Mouse (Mus musculus): ENCODE data around the gene Rbms2. TPM values are rescaled to one million over a fixed set of nuclear protein-coding genes. Genes with fewer than 3 reads are reported as not detected.
"Not testable (repeated sequence)": the region's sequence is repeated elsewhere in the genome, so short reads cannot be mapped to it uniquely, and the experiment has no call there.

The Rbms2 gene
- polyA plus RNA-seq, 1 experiment from 2014 or later = 37.3 TPM

DNA sequence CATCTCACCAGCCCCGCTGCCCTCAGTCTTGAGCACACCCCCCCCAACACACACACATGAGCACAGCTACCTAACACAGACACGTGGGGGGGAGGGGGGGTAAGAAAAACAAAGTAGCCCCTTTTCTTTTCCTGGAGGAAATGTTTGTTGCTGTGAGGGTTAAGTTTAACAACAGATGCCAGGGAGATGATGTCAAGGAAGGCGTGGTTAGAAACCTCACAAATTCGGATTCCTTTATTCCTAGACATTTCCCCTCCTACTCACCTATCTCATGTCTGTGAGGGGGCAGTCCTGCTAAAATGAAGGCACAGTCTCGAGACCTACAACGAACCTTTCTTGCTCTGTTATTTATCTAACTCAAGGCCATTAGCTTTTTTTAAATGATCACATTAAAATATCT is 13.0 kb downstream of the Rbms2 start:
- H3K27me3 ChIP-seq (replicated peaks) = no peaks in the 10 kb centered on the region
- no peak overlapping the region for H3K4me3 ChIP-seq
- H3K4me1 ChIP-seq = peaks cover 18% of the 10 kb centered on the region
- no peak overlapping the region for H3K4me2 ChIP-seq
- peak overlapping the region; percentile 3; the same call in 1 of the 2 replicates for H3K9ac ChIP-seq
- peaks cover 29% of the 10 kb centered on the region for H3K36me3 ChIP-seq
- H3K9me3 ChIP-seq = no peaks in the 10 kb centered on the region
- 30% methylated on average over 6 of the region's 6 CpGs for WGBS
- peak overlapping the region; percentile 63 for H3K27ac ChIP-seq (replicated peaks)
- no peak for ATAC-seq (ENCODE audit: extremely low read depth, insufficient number of reproducible peaks, low FRiP score, low TSS enrichment)

DNA sequence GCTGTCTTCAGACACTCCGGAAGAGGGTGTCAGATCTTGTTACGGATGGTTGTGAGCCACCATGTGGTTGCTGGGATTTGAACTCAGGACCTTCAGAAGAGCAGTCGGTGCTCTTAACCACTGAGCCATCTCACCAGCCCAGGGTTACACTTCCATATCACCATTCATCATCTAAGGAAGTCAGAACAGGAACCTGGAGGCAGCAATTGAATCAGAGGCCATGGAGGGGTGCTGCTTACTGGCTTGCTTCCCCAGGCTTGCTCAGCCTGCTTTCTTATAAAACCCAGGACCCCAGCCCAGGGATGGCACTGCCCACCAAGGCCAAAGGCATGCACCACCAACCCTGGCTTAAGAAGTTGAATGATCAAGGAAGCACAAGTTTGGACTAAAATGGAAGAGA is 14.4 kb downstream of the Rbms2 start:
- ATAC-seq (ENCODE audit: extremely low read depth, insufficient number of reproducible peaks, low FRiP score, low TSS enrichment); H3K4me2 ChIP-seq; H3K4me3 ChIP-seq; H3K9ac ChIP-seq; H3K27me3 ChIP-seq (replicated peaks); H3K27ac ChIP-seq (replicated peaks); H3K9me3 ChIP-seq: not testable (repeated sequence)
- peaks cover 18% of the 10 kb centered on the region for H3K4me1 ChIP-seq
- H3K36me3 ChIP-seq = peaks cover 26% of the 10 kb centered on the region
- WGBS = 94% methylated on average over 3 of the region's 3 CpGs

DNA sequence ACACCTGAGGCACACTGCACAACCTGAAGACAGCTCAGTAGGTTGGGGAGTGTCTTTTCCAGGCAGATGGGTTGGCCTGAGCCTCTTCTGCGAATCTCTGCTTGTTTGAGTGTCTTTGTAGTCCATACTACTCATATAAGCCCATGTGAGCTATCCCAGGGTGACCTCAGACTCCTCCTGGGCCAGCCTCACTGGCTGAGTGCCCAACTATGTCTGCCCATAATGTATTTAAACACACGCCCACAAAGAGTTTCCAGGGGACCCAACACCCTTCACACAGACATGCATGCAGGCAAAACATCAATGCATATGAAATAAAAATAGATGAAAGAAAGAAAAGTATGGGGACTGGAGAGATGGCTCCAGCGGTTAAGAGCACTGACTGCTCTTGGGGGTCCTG is 26.1 kb downstream of the Rbms2 start:
- ATAC-seq (ENCODE audit: extremely low read depth, insufficient number of reproducible peaks, low FRiP score, low TSS enrichment) = no peak
- peak overlapping the region; percentile 43; the same call in 1 of the 2 replicates for H3K27ac ChIP-seq (replicated peaks)
- 60% methylated on average over 3 of the region's 3 CpGs for WGBS

DNA sequence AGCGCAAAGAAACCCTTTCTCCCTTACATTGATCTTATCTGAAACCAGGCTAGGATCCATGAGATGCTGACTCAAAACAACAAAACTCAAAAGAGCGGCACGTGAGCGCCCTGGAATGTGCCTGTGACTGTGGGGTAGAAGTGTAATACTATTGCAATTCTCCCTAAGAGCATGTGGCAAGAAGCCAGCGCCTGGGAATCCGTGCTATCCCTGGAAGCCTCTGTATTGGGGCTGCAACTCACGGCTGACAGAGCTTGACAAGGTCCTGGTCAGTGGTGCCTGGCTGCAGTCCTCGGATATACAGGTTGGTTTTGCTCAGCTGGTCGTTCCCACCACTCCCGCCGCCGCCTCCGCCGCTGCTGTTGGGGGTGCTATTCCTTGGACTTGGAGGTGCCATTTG is 29.2 kb downstream of the Rbms2 start:
- peak overlapping the region; percentile 19; the same call in 1 of the 2 replicates for H3K4me3 ChIP-seq
- ATAC-seq (ENCODE audit: extremely low read depth, insufficient number of reproducible peaks, low FRiP score, low TSS enrichment) = peak; percentile 16
- 45% methylated on average over 14 of the region's 14 CpGs for WGBS
- H3K4me2 ChIP-seq = peak overlapping the region; percentile 56
- H3K36me3 ChIP-seq = peaks cover 28% of the 10 kb centered on the region
- no peaks in the 10 kb centered on the region for H3K27me3 ChIP-seq (replicated peaks)
- H3K27ac ChIP-seq (replicated peaks) = peak overlapping the region; percentile 90
- peaks cover 47% of the 10 kb centered on the region for H3K4me1 ChIP-seq
- H3K9me3 ChIP-seq = no peaks in the 10 kb centered on the region
- H3K9ac ChIP-seq = peak overlapping the region; percentile 44; the same call in 1 of the 2 replicates

More for the DNA sequence above, 26.1 kb downstream of the Rbms2 start:
- Histone ChIP-seq H3K9ac (peak overlapping the region; percentile 13; the same call in 1 of the 2 replicates), H3K9me3 (no peaks in the 10 kb centered on the region), H3K4me3 (no peak overlapping the region), H3K36me3 (peaks cover 12% of the 10 kb centered on the region; the same call in 1 of the 2 replicates), H3K4me1 (peaks cover 48% of the 10 kb centered on the region), H3K27me3 (replicated peaks) (no peaks in the 10 kb centered on the region), H3K4me2 (no peak overlapping the region)

DNA sequence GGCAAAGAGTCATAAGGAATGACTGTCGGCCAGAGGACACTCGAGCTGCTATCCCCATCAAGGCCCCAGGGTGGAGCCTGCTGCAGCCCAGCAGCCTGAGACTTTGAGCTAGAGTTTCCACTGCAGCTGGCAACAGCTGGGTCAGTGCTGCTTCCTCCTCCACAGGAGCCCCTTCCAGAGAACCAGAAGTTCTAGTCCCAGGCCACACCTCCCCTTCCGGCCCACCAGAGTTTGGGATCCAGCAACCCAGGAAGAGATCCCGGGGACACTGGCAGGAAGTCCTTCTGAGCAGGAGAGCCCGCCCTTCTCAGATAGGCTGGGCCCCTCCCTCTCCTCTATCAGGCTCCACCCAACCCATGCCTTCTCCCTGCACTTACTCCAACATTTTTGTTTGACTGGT is 30.5 kb downstream of the Rbms2 start:
- Histone ChIP-seq H3K4me2 (peak overlapping the region; percentile 57), H3K4me1 (peaks cover 46% of the 10 kb centered on the region), H3K9me3 (no peaks in the 10 kb centered on the region), H3K36me3 (peaks cover 41% of the 10 kb centered on the region), H3K27ac (replicated peaks) (peak overlapping the region; percentile 90), H3K9ac (peak overlapping the region; percentile 74), H3K27me3 (replicated peaks) (no peaks in the 10 kb centered on the region), H3K4me3 (peak overlapping the region; percentile 33)
- 3% methylated on average over 5 of the region's 5 CpGs for WGBS
- peak; percentile 72 for ATAC-seq (ENCODE audit: extremely low read depth, insufficient number of reproducible peaks, low FRiP score, low TSS enrichment)

DNA sequence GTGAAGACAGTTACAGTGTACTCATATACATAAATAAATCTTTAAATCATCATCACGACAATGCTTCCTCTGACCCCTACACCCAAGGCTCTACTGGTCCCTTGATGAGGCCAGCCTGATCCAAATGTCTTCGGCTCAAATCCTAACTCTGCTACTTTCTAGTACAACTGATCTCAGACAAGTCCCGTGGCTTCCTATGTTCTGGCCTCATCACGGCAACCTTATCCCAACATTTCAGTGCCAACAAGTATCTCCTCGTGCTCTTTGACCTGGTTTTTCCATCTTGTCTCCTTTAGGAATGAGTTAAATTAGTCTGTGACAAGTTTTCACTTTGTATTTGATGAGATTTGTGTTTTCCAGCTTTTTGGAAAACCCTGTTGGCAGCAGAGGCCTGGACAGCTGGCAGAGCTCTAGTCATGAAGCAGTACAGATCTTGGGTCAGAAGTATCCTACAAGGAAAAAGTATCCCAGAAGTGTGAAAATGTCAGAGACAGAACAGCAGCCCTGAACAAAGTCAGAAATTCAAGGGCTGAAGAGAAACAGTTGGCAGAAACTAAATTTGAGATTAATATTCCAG is 31.2 kb downstream of the Rbms2 start:
- Histone ChIP-seq H3K27ac (replicated peaks) (peak overlapping the region; percentile 90), H3K9ac (peak overlapping the region; percentile 74), H3K36me3 (peaks cover 48% of the 10 kb centered on the region), H3K4me3 (peak overlapping the region; percentile 33), H3K4me1 (peaks cover 38% of the 10 kb centered on the region), H3K4me2 (peak overlapping the region; percentile 57), H3K27me3 (replicated peaks) (no peaks in the 10 kb centered on the region), H3K9me3 (no peaks in the 10 kb centered on the region)
- ATAC-seq (ENCODE audit: extremely low read depth, insufficient number of reproducible peaks, low FRiP score, low TSS enrichment) = no peak
- 77% methylated on average over 5 of the region's 5 CpGs for WGBS

DNA sequence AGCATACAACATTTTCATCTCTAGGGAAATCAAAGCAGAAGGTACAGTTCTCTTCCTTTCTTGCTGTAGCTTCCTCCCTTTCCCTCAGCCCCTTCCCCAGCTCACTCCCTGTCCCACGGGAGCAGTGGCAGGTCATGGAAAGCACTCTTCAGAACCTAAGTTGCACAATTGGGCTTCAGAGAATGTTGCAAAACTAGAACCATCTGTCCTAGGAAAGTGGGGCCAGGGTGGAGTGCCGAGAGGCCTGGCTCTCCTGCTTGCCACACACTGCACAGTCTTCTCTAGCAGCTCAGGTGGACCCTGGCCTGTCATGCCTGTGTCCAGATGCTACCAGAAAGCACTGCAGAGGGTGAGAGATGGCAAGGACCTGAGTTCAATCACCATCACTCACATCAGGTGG is 35.1 kb downstream of the Rbms2 start:
- Histone ChIP-seq H3K27ac (replicated peaks) (no peak overlapping the region), H3K4me3 (no peak overlapping the region), H3K4me2 (no peak overlapping the region), H3K4me1 (peaks cover 15% of the 10 kb centered on the region), H3K9ac (no peak overlapping the region), H3K9me3 (no peaks in the 10 kb centered on the region), H3K27me3 (replicated peaks) (no peaks in the 10 kb centered on the region), H3K36me3 (peaks cover 79% of the 10 kb centered on the region)
- 59% methylated on average over 2 of the region's 2 CpGs for WGBS
- no peak for ATAC-seq (ENCODE audit: extremely low read depth, insufficient number of reproducible peaks, low FRiP score, low TSS enrichment)

DNA sequence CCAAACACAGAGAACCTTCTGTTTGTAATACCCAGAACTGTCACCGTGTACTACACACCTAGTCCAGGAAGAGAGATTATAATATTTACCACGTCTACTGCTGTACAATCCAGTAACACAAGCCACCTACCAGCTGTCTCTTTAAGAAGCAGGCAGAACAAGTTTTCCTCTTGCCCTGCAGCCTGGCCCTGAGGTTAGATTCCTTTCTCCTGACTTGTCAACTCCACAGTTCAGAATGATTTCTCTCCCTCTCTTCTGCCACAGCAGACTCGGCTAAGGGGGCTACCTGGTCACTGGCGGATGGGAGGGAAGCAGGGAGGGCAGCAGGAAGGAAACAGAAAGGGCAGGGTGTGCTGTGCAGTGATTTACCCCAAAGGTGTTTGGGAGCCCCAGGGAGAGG is 36.4 kb downstream of the Rbms2 start:
- Histone ChIP-seq H3K27me3 (replicated peaks) (no peaks in the 10 kb centered on the region), H3K27ac (replicated peaks) (no peak overlapping the region), H3K4me3 (no peak overlapping the region), H3K9ac (0 out of 2 replicates have a peak overlapping the region, but pooled peaks have one; percentile 24), H3K4me1 (peaks cover 2% of the 10 kb centered on the region), H3K4me2 (no peak overlapping the region), H3K36me3 (peaks cover 89% of the 10 kb centered on the region), H3K9me3 (no peaks in the 10 kb centered on the region)
- no peak for ATAC-seq (ENCODE audit: extremely low read depth, insufficient number of reproducible peaks, low FRiP score, low TSS enrichment)
- 67% methylated on average over 4 of the region's 4 CpGs for WGBS

DNA sequence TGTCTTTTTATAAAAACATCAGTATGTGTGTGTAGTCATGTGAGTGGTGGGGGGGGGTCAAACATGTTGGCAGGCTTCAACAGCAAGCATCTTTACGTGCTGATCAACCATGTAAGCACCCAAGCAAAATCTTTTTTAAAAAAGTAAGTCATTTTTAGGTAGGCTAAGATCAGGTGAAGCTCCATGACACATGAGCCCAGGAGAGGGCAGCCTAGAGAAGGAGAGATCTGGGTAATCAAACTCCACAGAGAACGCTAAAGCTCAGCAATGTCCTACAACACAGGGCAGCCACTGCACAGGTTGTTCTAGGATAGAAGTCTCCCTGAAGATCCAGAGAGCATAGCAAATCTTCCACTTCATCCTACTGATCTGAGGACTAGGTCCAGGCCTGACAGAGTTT is 37.9 kb downstream of the Rbms2 start:
- no peak overlapping the region for H3K4me3 ChIP-seq
- ATAC-seq (ENCODE audit: extremely low read depth, insufficient number of reproducible peaks, low FRiP score, low TSS enrichment) = no peak
- H3K9ac ChIP-seq = no peak overlapping the region
- 55% methylated on average over 2 of the region's 2 CpGs for WGBS
- H3K4me2 ChIP-seq = no peak overlapping the region
- peaks cover 92% of the 10 kb centered on the region for H3K36me3 ChIP-seq
- H3K27ac ChIP-seq (replicated peaks) = no peak overlapping the region
- H3K9me3 ChIP-seq = no peaks in the 10 kb centered on the region
- H3K27me3 ChIP-seq (replicated peaks) = no peaks in the 10 kb centered on the region
- no peaks in the 10 kb centered on the region for H3K4me1 ChIP-seq

DNA sequence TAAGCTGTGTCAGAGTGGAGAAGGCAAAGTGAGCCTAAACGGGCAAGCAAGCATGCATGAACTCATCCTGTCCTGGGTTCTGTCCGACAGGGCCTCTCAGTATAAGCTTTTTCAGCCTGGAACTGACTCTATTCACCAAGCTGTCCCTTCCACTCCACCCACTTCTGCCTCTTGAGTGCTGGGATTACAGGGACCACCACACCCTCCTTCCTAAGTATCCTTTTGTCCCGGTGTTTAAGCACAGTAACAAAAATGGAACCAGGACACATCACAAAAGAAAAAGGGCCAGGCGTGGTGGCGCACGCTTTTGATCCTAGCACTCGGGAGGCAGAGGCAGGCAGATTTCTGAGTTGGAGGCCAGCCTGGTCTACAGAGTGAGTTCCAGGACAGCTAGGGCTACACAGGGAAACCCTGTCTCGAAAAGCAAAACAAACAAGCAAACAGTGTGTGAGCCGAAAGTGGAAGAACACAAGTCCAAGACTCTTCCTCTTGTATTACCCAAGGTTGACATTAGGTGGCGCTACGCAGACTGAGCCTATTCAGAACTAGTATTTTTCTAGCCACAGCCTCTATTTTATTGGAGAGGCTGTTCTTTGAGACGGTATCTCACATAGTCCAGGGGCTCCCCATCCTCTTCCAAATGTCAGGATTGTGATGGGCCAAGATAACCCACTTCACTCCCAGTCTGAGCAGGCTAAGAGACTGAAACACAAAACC is 39.7 kb downstream of the Rbms2 start:
- Histone ChIP-seq H3K36me3 (peaks cover 93% of the 10 kb centered on the region), H3K27ac (replicated peaks) (no peak overlapping the region), H3K4me2 (no peak overlapping the region), H3K27me3 (replicated peaks) (no peaks in the 10 kb centered on the region), H3K9ac (no peak overlapping the region), H3K9me3 (no peaks in the 10 kb centered on the region), H3K4me3 (no peak overlapping the region), H3K4me1 (no peaks in the 10 kb centered on the region)
- WGBS = 68% methylated on average over 12 of the region's 12 CpGs
- no peak for ATAC-seq (ENCODE audit: extremely low read depth, insufficient number of reproducible peaks, low FRiP score, low TSS enrichment)

DNA sequence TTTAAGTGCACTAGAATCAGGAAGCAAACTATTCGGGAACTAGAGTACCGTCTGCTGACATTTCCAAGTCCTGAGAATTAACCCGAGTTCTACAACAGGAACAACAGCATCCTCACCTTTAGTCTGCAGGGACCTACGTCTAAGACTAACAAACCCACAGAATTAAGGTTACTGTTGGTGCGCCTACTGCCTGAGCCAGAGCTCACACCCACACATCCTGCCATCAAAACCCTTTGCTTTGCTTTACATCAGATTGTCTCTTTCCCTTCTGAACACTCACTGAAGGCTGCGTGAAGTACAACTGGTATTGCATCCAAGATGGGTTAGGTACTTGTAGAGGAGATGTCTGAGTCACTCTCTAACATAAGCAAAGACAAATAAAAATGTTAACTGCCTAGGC is 44.7 kb downstream of the Rbms2 start:
- Histone ChIP-seq H3K27ac (replicated peaks) (no peak overlapping the region), H3K4me1 (no peaks in the 10 kb centered on the region), H3K27me3 (replicated peaks) (no peaks in the 10 kb centered on the region), H3K4me3 (no peak overlapping the region), H3K36me3 (peaks cover 94% of the 10 kb centered on the region), H3K4me2 (no peak overlapping the region), H3K9me3 (no peaks in the 10 kb centered on the region), H3K9ac (no peak overlapping the region)
- no peak for ATAC-seq (ENCODE audit: extremely low read depth, insufficient number of reproducible peaks, low FRiP score, low TSS enrichment)
- WGBS = 81% methylated on average over 6 of the region's 6 CpGs
